Mouse (Mus musculus): ENCODE data around the gene Nat14.

The Nat14 gene

GRCm38 (mm10) chr7:4920976-4921823, 628 bp upstream of the Nat14 start:
- peak in 1 of 2 experiments; percentile 19 for DNase-seq

DNA sequence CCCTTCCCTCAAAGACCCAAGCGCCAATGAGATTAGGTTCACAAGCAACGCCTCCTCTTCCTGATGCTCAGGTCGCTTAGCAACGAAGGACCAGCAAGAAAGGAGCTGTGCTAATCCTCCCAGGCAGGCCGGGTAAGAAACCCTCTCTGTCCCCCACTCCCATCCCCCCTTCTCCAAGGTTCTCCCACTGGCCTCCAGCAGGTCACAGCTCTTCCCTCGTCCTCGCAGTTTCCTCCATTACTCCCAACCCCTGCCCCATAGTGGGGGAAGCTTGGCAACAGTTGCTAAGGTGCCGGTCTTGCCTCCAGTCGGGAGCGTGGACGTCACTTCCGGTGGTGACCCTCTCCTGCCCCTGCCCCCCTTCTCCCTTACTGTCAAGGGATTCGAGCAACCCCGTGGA, 680 bp downstream of the Nat14 start:
- peak; percentile 81 to 87 for DNase-seq

DNA sequence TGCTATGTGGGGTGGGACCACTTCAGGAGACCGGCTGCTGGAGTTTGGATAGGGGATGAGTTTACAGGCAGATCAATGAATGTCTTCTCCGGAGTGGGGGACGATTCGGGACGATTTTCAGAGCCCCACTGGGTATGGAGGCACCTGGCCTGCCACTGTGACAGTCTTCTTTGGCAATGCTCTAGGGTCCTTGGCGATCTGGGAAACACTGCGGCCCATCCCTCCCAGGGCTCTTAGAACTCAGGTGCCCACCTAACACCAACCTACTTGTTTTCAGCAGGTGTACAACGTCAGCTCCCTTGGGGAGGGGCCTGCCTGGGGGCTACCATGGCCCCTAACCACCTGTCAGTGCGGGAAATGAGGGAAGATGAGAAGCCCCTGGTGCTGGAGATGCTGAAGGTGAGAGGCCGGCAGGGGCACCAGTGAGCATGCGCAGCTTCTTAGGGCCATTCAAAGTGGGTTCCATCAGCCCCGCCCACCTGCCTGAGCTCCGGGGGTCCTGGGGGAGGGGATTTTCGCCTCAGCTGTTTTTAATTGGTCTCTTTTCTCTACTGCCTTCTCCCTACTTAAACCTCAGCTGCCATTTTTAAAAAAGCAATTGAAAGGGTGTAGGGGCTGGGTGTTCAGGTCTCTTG, 1.2 kb downstream of the Nat14 start:
- DNase-seq = peak; percentile 81 to 83

DNA sequence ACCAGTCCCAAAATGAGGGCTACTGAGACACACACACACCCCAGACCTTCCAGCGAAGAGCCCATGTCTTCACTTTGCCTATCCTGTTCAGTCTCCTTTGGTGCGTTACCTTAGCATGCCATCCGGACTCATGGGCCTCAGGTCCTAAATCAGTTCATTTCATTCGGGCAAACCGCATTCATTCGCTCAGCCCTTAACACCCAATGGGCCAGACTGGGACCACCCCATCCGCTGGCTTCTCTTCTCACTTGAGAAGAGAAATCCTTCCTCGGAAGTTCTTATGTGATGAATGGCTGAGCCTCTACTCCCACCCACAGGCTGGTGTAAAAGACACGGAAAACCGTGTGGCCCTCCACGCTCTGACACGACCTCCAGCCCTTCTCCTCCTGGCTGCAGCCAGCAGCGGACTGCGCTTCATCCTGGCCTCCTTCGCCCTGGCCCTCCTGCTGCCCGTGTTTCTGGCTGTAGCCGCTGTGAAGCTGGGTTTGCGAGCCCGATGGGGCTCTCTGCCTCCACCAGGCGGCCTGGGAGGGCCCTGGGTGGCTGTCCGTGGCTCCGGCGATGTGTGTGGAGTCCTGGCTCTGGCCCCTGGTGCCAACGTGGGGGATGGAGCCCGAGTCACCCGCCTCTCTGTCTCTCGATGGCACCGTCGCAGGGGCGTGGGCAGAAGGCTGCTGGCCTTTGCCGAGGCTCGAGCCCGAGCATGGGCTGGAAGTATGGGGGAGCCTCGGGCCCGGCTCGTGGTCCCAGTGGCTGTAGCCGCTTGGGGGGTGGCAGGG, 1.9 kb downstream of the Nat14 start:
- DNase-seq = peak; percentile 74 to 75

DNA sequence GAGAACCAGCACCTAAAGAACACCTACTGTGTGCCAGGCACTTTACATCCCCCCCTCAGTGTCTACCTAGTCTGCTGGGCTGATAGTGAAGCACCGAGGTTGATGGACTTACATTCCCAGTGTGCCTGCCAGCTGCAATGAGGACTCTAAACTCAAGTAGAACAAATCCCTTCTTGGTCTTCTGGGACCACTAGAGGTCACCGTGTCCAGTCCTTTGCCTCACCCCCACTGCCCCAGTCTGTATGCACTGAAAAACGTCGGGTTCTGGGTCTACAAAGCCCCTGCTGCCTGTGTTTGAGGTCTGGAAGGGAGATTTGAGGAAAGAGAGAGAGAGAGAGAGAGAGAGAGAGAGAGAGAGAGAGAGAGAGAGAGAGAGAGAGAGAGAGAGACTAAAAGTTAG, 2.7 kb downstream of the Nat14 start:
- DNase-seq = peak in 1 of 2 experiments; percentile 6

- DNase-seq = peak in 1 of 2 experiments; percentile 7
These were observed 3.1 kb downstream of the Nat14 start for GRCm38 (mm10) chr7:4924891-4925301.

DNA sequence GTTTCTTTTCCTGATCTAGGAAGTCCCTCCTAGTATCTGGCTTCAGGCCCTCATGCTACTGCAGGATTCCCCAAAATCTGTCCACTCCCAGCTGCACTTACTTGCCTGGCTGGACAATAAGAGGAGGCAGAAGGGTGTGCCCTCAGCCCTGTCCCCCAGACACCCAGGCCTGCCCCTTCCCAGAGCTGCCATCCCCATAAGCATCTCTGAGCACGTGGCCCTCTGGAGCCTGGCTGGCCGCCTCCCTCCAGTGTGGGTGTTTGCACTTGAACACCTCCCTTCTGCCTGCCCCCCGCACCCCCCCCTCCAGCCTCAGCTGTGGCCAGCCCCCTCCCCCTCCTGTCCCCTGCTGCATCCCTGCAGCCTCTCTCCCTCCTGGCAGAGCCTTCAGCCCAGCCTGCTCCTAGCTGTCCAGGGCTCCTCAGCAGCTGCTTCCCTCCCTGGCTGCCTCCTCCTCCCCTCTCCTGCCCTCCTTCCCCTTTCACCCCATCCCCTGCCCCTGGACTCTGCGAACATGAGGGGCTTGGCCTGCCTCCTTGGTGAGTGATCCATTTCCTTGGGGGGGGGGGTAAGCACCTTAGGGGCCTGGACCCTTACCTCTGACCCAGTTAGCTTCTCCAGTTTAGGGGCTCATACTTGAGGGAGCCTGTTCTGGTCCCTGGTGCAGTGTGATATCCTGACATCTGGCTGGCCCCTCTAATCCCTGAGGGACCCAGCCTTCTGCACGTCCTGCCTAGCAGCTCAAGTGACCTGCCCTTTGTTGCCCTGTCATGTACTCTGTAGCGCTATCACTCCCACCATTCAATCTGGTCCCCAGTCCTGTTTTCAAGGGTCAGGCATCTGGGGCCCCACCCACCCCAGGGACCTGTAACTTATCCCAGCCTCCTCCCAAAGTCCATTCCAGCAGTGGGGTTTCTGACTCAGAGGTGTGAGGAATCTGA, 3.9 kb downstream of the Nat14 start, which contains the start of gene Ssc5d:
Ssc5d (plus strand) TSS at position 345 of the 941 bp plus-strand sequence.
- DNase-seq = peak; percentile 3 to 17

DNA sequence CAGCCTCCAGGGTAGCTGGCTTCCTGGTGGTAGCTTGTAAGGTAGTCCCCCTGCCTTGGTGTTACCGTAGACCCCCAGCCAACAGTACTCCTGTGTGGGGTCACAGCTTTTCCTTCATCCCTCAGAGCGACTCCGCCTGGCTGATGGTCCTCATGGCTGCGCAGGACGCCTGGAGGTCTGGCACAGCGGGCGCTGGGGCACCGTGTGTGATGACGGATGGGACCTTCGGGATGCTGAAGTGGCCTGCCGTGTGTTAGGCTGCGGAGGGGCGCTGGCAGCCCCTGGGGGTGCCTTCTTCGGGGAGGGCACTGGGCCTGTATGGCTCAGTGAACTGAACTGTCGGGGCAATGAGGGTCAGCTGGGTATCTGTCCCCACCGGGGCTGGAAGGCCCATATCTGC, 5.0 kb downstream of the Nat14 start:
- no peak for DNase-seq

DNA sequence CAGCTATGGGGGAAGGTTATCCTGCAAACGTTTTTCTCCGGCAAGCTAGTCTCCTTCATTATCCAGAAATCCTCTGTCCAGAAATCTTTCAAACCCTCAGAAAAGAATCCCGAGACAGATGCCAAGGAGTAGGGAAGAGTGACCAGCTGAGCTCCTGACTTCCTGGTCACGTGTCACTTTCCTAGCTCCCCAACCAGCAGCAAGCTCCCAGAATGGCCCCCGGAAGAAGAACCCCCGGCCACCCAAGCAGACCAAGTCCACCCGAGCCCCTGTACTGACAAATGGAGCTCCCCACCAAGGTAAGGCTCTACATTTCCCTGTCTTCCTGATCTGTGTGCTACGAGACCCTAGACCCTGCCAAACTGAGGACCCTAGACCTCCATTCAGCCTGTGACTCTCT, 5.9 kb downstream of the Nat14 start:
- no peak for DNase-seq

GRCm38 (mm10) chr7:4928323-4928722, 6.5 kb downstream of the Nat14 start:
- no peak for DNase-seq

- no peak for DNase-seq
These were observed 11.3 kb downstream of the Nat14 start for GRCm38 (mm10) chr7:4933103-4933502.

GRCm38 (mm10) chr7:4934160-4934914, 12.5 kb downstream of the Nat14 start:
- no peak for DNase-seq

GRCm38 (mm10) chr7:4936832-4937231, 15.0 kb downstream of the Nat14 start:
- no peak for DNase-seq

DNA sequence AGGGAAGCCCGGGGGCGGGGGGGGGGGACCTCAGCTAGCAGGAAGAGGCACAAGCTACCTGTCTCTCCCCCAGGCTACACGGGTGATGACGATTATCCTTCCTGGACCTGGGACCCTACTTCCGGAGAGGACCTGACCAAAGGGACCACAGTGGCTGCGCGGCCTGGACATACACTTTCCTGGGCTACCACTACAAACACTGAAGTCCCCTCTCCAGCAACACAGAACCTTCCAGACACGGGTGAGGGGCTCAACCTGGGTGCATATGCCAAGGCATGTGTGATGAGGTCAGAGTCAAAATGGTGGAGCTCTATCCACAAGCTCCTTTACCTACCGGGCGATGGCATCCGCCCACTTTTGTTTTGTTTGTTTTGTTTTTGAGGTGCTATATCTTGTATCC, 15.6 kb downstream of the Nat14 start:
- DNase-seq = no peak

DNA sequence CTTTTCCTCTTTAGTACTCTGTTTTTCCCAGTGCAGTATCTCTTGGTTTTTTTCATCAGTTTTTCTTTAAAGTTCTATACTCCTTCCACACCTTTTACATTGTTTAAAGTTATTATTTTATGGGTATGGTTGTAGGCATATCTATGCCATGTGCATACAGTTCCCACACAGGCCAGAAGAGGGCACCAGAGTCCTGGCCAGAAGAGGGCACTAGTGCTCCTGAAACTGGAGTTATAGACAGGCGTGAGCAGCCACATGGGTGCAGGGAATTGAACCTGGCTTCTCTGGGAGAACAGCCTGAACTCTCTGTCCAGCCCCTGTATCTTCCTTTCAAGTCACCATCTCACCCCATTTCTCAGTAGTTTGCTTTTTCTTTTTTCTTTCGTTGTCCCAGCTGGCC, 16.6 kb downstream of the Nat14 start:
- peak; percentile 79 for DNase-seq

GRCm38 (mm10) chr7:4940068-4940479, 18.2 kb downstream of the Nat14 start:
- DNase-seq = peak; percentile 74 to 85

GRCm38 (mm10) chr7:4942673-4943072, 20.8 kb downstream of the Nat14 start:
- DNase-seq = peak in 1 of 2 experiments; percentile 22

DNA sequence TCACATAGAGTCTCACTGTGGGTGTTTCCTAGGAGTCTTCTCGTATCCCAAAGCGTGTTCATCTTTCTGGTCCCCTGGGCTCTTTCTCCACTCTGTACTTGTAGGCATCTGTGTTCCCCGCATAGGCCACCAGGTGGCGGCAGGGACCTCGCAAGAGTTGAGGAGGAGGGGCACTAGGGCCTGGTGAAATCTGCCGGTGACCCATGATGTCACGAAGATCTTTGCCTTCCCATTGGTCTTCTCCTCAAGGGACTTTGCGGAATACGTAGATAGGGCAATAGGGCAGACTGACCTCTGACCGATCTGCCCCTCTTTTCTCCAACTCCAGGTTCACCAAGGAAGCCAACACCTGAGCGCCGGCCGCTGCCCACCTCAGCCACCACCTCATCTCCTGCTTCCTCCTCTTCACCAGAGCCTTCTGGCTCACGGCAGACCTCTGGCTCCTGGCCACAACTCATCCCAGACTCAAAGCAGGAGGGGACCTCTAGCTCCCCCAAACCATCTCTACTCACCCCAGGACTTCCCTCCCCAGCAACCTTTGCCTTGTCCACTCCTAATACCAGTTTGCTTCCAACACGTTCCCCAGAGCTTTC, 21.5 kb downstream of the Nat14 start:
- peak; percentile 97 to 98 for DNase-seq

DNA sequence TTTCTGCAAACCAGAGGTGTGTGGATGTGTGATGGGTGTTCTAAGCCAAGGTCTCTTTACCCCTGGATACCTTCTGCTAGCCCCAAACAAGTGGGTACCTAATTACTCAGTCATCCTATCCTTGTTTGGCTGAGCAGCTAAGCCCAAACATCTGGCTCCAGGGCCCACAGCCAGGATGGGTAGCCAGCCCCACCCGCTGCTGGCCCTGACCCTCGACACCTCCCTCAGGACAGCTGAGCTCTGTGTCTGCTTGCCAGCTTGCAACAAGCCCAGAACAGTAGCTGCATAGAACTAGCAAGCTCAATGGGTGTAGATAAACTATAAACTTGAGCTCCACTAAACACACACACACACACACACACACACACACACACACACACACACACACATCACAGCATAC, 26.0 kb downstream of the Nat14 start:
- DNase-seq = no peak

DNA sequence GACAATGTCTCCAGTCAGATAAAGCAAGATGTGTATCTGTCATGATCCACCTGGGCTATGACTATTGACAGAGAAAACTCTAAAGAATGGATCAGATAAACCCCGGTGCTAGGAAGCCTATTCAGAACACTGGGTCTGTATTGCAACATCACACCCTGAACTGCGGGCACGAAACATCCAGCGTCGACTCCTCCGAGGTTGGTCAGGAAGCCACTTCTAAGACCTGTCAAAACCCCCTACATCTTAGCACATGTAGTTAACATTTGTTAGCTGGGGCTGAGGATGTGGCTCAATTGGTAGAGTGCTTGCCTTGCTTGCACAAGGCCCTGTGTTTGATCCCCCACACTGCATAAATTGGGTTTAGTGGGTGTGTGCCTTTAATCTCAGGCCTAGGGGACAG, 26.6 kb downstream of the Nat14 start:
- no peak for DNase-seq

Measured in cerebellum, adult 18-20 months (tissue).